Mouse (Mus musculus) liver, adult (tissue): Measurements from ENCODE around the gene Zranb2.

Experiments
- GATA4 ChIP-seq: IDR thresholded peaks from 2 replicates; pipeline ENCODE4 v1.6.1; 2014; ENCODE audit warnings: mild to moderate bottlenecking, low read length; ENCODE audit not compliant: insufficient replicate concordance

The Zranb2 gene

GRCm38 (mm10) chr3:157572011-157572410 is 38.1 kb downstream of the Zranb2 start:
- TF ChIP-seq GATA4: no peak

GRCm38 (mm10) chr3:157575441-157576342 is 41.7 kb downstream of the Zranb2 start:
- TF ChIP-seq GATA4: no peak

- no peak for TF ChIP-seq GATA4
Measured at GRCm38 (mm10) chr3:157576343-157576722, 42.4 kb downstream of the Zranb2 start.

- no peak for TF ChIP-seq GATA4
Measured at GRCm38 (mm10) chr3:157576862-157577261, 42.9 kb downstream of the Zranb2 start.

GRCm38 (mm10) chr3:157578469-157579170 is 44.7 kb downstream of the Zranb2 start:
- TF ChIP-seq GATA4: no peak

GRCm38 (mm10) chr3:157579376-157579775 is 45.4 kb downstream of the Zranb2 start:
- TF ChIP-seq GATA4: no peak

- no peak for TF ChIP-seq GATA4
Measured at GRCm38 (mm10) chr3:157580299-157580698, 46.3 kb downstream of the Zranb2 start.

- no peak for TF ChIP-seq GATA4
Measured at GRCm38 (mm10) chr3:157581755-157582154, 47.8 kb downstream of the Zranb2 start.

GRCm38 (mm10) chr3:157582626-157583405 is 48.9 kb downstream of the Zranb2 start:
- TF ChIP-seq GATA4: no peak

- peak; percentile 52; the same call in 1 of the 2 replicates for TF ChIP-seq GATA4
Measured at GRCm38 (mm10) chr3:157597837-157598379, 63.9 kb downstream of the Zranb2 start.
